Mouse (Mus musculus) kidney, adult 2 months (tissue): ENCODE results near the gene Shpk. TPM values are rescaled to one million over a fixed set of nuclear protein-coding genes. Genes with fewer than 3 reads are reported as not detected.

Source experiments
- DNase-seq: peaks from one replicate; pipeline ENCODE4 v3.0.0; 2021
- H3K27ac ChIP-seq: fragments of 200-500 bp; 2 replicates; pipeline ENCODE4 v1.5.1; 2012; ENCODE audit warnings: low read depth, low read length, control low read depth, inconsistent platforms; ENCODE audit not compliant: insufficient read depth
- H3K27me3 ChIP-seq: fragments of 200-500 bp; replicated peaks from 2 replicates; pipeline ENCODE4 v1.6.1; 2012; ENCODE audit warnings: mild to moderate bottlenecking, moderate library complexity, low read length, inconsistent platforms; ENCODE audit not compliant: control insufficient read depth, insufficient read depth
- H3K36me3 ChIP-seq: fragments of 200-500 bp; 2 replicates; pipeline ENCODE4 v1.6.1; 2012; ENCODE audit warnings: mild to moderate bottlenecking, moderate library complexity, low read length, inconsistent platforms; ENCODE audit not compliant: control insufficient read depth, insufficient read depth
- H3K4me1 ChIP-seq: fragments of 200-500 bp; 2 replicates; pipeline ENCODE4 v1.6.1; 2011; ENCODE audit warnings: low read length; ENCODE audit not compliant: control insufficient read depth, insufficient read depth
- H3K4me3 ChIP-seq: fragments of 200-500 bp; 2 replicates; pipeline ENCODE4 v1.5.1; 2011; ENCODE audit warnings: mild to moderate bottlenecking, low read depth, low read length, control low read depth; ENCODE audit not compliant: insufficient read depth
- CTCF ChIP-seq: fragments of 200-500 bp; conservative IDR thresholded peaks from 2 replicates; pipeline ENCODE4 v1.5.1; 2011; ENCODE audit warnings: low read depth, mild to moderate bottlenecking, control low read depth, low read length, moderate library complexity, mixed read lengths; ENCODE audit not compliant: insufficient read depth, insufficient read length
- POLR2A ChIP-seq: fragments of 200-500 bp; IDR thresholded peaks from one replicate; pipeline ENCODE4 v1.6.1; 2011; ENCODE audit warnings: low read depth, low read length, control low read depth
- WGBS: fragments of 180-500 bp; shearing (Covaris S2); methylation state at CpG from one replicate; pipeline ENCODE4 v1.1.7; 2018; 5-methylcytosine and 5-hydroxymethylcytosine counted together
- polyA plus RNA-seq: library from polyadenylated mRNA; depleted of rRNA; stranded (reverse); fragments of >200 nt; gene quantifications from 2 replicates; pipeline ENCODE4 v1.2.3, GENCODE M21; 2012; rRNA removed

Gene Shpk
- polyA plus RNA-seq, 1 experiment = 17.7 TPM

GRCm38 (mm10) chr11:73260457-73260856, 61.2 kb downstream of the Shpk start:
- no peak for TF ChIP-seq POLR2A
- TF ChIP-seq CTCF = no peak
- 88% methylated on average over 3 of the region's 3 CpGs for WGBS
- no peaks in the 10 kb centered on the region for H3K27me3 ChIP-seq
- H3K4me3 ChIP-seq = no peak overlapping the region
- H3K36me3 ChIP-seq = no peaks in the 10 kb centered on the region
- no peaks in the 10 kb centered on the region for H3K4me1 ChIP-seq
- no peak overlapping the region for H3K27ac ChIP-seq
- no peak for DNase-seq

GRCm38 (mm10) chr11:73261385-73261784, 62.1 kb downstream of the Shpk start:
- Histone ChIP-seq H3K36me3 (no peaks in the 10 kb centered on the region), H3K4me1 (no peaks in the 10 kb centered on the region), H3K27ac (no peak overlapping the region), H3K27me3 (no peaks in the 10 kb centered on the region), H3K4me3 (no peak overlapping the region)
- TF ChIP-seq POLR2A = no peak
- no peak for TF ChIP-seq CTCF
- DNase-seq = no peak
- WGBS = 63% methylated on average over 1 of the region's 1 CpGs

GRCm38 (mm10) chr11:73267267-73267666, 68.0 kb downstream of the Shpk start, which contains the start of gene Trpv3:
TSS of gene Trpv3 (plus strand) at chr11:73267388.
- Histone ChIP-seq H3K27me3 (no peaks in the 10 kb centered on the region), H3K4me1 (no peaks in the 10 kb centered on the region), H3K4me3 (no peak within 1 kb of the TSS), H3K27ac (no peak within 1 kb of the TSS), H3K36me3 (no peaks in the 10 kb centered on the region)
- TF ChIP-seq CTCF (no peak), POLR2A (no peak)
- WGBS = 82% methylated on average over 7 of the region's 7 CpGs
- no peak for DNase-seq

Other genes with a start within 250 kb of the Shpk start
- gene Atp2a3, start 238.3 kb upstream of the Shpk start, polyA plus RNA-seq = 24.3 and 28.7 TPM in 2 replicates
- gene P2rx1, start 200.4 kb upstream of the Shpk start, polyA plus RNA-seq = 4.8 and 6.3 TPM in 2 replicates
- gene Camkk1, start 180.5 kb upstream of the Shpk start, polyA plus RNA-seq = 1.0 and 1.1 TPM in 2 replicates
- 2.2 and 2.9 TPM in 2 replicates for gene Ncbp3, start 151.7 kb upstream of the Shpk start, polyA plus RNA-seq
- 0.60 and 1.0 TPM in 2 replicates for gene Itgae, start 108.9 kb upstream of the Shpk start, polyA plus RNA-seq
- 0.90 and 1.3 TPM in 2 replicates for gene Haspin, start 61.2 kb upstream of the Shpk start, polyA plus RNA-seq
- 7.4 and 8.7 TPM in 2 replicates for gene P2rx5, start 39.0 kb upstream of the Shpk start, polyA plus RNA-seq
- gene Emc6, start 22.4 kb upstream of the Shpk start, polyA plus RNA-seq = 77.6 and 91.0 TPM in 2 replicates
- gene Tax1bp3, start 22.4 kb upstream of the Shpk start, polyA plus RNA-seq = 86.5 and 104 TPM in 2 replicates
- gene Ctns, start 418 bp upstream of the Shpk start, polyA plus RNA-seq = 37.1 and 37.5 TPM in 2 replicates
- gene Trpv1, start 34.8 kb downstream of the Shpk start, polyA plus RNA-seq = 0.16 and 0.18 TPM in 2 replicates
- 0.05 TPM in 2 replicates for gene Trpv3, start 67.9 kb downstream of the Shpk start, polyA plus RNA-seq
- 29.1 and 46.1 TPM in 2 replicates for gene Aspa, start 130.1 kb downstream of the Shpk start, polyA plus RNA-seq
- 0.03 TPM in 1 of 2 replicates, not detected in the other for gene Gm49340, start 130.3 kb downstream of the Shpk start, polyA plus RNA-seq
- gene Spata22, start 130.3 kb downstream of the Shpk start, polyA plus RNA-seq = 0.16 TPM in 1 of 2 replicates, not detected in the other
- gene Olfr20, start 151.3 kb downstream of the Shpk start, polyA plus RNA-seq = 0.11 TPM in 1 of 2 replicates, not detected in the other
- not detected in 2 replicates for gene Olfr376, start 171.8 kb downstream of the Shpk start, polyA plus RNA-seq
- gene Olfr1, start 200.2 kb downstream of the Shpk start, polyA plus RNA-seq = not detected in 2 replicates
- gene Olfr378, start 229.0 kb downstream of the Shpk start, polyA plus RNA-seq = not detected in 2 replicates